Mouse (Mus musculus) skeletal muscle tissue, adult 2 months (tissue): Measurements from ENCODE around the gene Pqlc3.

Experiments
- DNase-seq: peaks from one replicate; pipeline ENCODE4 v3.0.0-alpha.2; 2012; ENCODE audit warnings: low read depth, low spot score

Gene Pqlc3

GRCm38 (mm10) chr12:17009466-17009865 is 9.3 kb upstream of the Pqlc3 start:
- DNase-seq: no peak

- DNase-seq: no peak
Observed at GRCm38 (mm10) chr12:17001211-17001610, 1.0 kb upstream of the Pqlc3 start.

- no peak for DNase-seq
Observed at GRCm38 (mm10) chr12:17000628-17001027, 420 bp upstream of the Pqlc3 start.

GRCm38 (mm10) chr12:16999146-16999545 is 1.1 kb downstream of the Pqlc3 start:
- no peak for DNase-seq

- no peak for DNase-seq
Observed at GRCm38 (mm10) chr12:16996886-16997462, 3.2 kb downstream of the Pqlc3 start.

GRCm38 (mm10) chr12:16996281-16996680 is 3.9 kb downstream of the Pqlc3 start:
- DNase-seq: no peak

- DNase-seq: no peak
Observed at GRCm38 (mm10) chr12:16994291-16994690, 5.9 kb downstream of the Pqlc3 start.

GRCm38 (mm10) chr12:16992355-16992754 is 7.9 kb downstream of the Pqlc3 start:
- no peak for DNase-seq

GRCm38 (mm10) chr12:16991376-16991775 is 8.8 kb downstream of the Pqlc3 start:
- DNase-seq: no peak

- no peak for DNase-seq
Observed at GRCm38 (mm10) chr12:16985778-16986177, 14.4 kb downstream of the Pqlc3 start.

GRCm38 (mm10) chr12:16977120-16977519 is 23.1 kb downstream of the Pqlc3 start:
- DNase-seq: no peak

GRCm38 (mm10) chr12:16966811-16967210 is 33.4 kb downstream of the Pqlc3 start:
- DNase-seq: no peak

- DNase-seq: no peak
Observed at GRCm38 (mm10) chr12:16963354-16963753, 36.9 kb downstream of the Pqlc3 start.

- DNase-seq: no peak
Observed at GRCm38 (mm10) chr12:16958851-16959250, 41.4 kb downstream of the Pqlc3 start.

- no peak for DNase-seq
Observed at GRCm38 (mm10) chr12:16948239-16948638, 52.0 kb downstream of the Pqlc3 start.

GRCm38 (mm10) chr12:16941976-16942375 is 58.2 kb downstream of the Pqlc3 start:
- no peak for DNase-seq
